Mouse (Mus musculus) kidney, adult 8-10 months (tissue): ENCODE results near the gene Creld1.

Source experiments
- DNase-seq, 2 experiments: peaks; one replicate each; pipeline ENCODE4 v3.0.0; 2022

Gene Creld1

DNA sequence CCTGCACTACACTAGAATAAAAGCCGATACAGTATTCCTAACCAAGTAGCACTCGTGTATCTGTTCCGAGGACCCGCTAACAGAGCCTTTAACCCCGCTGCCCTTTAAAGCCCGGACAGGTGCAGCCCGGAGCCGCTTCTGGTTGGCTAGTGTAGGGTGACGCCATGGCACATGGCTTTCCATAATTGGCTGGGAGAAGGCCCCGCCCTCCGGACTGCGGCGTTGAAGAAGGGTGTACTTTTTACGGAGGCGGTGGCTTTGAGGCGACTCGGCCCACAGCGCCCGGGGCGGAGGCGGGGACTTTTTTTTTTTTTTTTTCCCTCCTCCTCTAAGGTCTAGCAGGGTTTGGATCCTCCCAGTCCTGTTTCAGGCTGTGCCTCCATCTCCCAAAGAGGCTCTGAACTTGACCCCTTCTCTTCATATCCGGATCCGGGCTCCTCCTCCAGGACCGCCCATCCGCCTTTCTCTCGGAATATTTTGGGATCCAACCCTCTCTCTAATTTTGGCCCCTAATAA lies at the start of gene Creld1:
Gene Creld1 (plus strand): TSS at position 198 of the 516 bp plus-strand sequence.
- DNase-seq: peak; percentile 97 to 98

DNA sequence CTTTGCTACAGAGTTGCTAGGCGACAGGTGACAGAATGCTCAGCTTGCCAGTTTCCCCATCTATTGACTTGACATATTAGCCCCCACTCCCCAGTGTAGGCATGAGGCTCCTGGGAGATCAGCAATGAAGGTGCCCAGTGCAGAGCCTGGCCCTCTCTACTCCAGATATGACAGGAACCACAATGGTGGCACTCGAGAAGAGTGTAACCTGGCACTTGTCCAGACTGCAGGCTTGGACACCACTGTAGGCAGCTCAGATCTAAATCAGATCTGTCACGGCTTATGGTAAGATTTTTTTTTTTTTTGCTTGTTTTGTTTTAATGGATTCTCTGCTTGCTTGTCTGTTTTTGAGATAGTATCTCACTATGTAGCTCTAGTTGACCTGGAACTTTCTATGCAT lies 49.4 kb upstream of the Creld1 start:
- no peak for DNase-seq

DNA sequence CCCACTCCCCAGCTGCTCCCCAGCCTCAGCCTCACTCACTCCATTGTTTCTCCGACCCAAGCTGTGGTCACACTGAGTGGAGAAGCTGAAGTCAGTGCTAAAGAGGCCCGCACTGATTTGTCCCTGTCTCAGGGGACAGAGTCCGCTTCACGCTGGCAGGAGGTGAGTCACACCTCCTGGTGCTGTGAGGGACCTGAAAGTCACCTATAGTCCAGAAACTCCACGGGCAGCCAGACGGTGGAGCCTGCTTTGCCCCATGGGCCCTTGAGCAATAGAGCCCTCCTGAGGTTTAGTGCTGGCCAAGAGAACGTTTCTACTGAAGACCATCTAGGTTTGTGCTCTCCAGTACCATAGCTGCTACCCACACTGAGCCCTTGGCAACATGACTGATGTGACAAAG lies 48.4 kb upstream of the Creld1 start:
- DNase-seq: no peak

DNA sequence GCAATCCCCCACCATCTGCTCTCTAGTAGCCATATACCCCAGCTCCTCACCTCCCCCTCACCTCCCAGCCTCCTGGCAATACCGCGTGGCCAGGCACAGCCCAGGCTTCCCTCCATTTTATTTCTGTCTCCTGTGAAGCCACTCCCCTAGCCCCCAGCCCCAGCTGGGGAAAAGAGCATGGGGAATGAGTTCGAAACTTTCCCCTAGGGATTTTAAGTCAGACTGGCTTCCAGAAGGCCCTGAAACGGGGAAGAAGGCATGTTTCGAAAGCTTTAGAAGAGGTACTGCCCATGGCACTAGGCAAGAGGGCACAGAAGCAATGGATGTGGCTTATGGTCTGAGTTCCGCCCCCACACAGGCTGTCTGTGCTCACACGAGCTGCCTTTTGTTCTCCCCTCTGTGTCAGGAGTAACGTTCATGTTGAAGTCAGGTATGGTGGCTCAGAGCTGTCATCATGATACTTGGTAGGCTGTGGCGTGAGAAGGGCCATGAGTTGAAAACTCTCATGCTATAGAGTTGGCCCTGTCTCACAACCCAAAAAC lies 47.4 kb upstream of the Creld1 start, which contains the start of gene Cidec:
Gene Cidec (minus strand): TSS at position 97 of the 542 bp plus-strand sequence.
- DNase-seq: no peak

DNA sequence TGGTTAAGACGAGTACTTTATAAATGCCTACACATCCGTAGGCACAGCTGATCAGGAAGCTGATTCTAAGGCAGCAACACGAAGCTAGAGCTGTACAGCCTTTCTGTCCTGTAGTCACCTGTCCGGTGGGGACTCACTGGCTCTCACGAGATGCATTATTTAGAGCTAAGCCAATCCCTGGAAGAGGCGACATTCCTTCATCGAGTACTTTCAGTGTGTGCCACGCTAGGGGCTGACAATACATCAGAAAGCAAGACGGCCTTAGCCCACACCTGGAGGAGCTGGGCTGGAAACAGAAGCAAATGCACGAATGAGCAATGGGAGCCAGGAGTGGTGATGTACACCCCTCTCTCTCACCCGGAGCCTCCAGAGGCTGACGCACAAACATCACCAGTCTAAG lies 46.0 kb upstream of the Creld1 start:
- DNase-seq: no peak

DNA sequence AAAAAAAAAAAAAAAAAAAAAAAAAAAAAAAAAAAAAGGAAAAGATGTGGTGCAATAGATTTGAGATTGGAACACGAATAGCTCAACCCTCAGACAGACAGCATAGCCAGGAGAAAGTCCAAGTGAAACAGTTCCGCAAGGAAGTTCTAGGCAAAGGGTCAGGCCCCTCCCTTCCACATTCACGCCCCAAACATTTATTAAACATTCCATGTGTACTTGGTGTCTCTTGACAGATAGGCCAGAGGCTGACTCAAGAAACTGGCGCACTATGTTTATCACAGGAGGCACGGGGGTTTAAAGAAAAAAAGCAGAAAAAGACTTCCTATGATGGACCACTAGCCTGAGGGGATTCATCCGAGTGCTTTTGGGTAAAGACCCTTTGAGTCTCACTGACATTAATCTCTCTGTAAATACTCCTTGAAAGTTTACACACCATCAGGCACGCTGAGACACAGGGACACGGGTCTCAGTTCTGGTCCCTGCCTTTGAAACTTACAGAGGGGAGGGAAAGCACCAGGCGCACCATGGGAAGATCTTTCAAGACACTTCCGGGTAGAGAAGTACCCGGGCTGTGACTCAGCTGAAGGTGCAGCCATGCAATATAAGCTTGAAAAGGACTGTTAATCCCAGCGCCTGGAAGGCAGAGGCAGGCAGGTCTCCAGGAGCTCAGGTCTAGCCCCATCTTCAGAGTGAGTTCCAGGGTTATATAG lies 44.2 kb upstream of the Creld1 start:
- peak; percentile 15 to 28 for DNase-seq

DNA sequence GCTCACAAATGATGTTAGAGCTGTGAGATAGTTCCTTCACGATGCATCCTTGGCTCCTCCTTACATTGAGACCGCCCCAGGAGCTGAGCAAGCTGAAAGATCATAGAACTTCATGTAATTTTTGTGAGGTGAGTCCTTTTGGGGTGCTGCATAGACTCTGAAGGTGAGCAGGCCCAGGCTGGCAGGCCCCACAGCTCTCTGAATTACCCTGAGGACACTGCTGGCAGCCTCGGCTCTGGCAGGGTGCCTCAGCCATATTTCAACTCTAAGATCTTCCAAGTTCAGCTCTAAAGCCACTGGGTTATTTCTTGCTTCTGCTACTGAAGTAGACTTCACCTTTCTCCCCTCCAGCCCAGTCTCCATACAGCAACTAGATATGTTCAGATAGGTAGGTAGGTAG lies 42.4 kb upstream of the Creld1 start:
- no peak for DNase-seq

DNA sequence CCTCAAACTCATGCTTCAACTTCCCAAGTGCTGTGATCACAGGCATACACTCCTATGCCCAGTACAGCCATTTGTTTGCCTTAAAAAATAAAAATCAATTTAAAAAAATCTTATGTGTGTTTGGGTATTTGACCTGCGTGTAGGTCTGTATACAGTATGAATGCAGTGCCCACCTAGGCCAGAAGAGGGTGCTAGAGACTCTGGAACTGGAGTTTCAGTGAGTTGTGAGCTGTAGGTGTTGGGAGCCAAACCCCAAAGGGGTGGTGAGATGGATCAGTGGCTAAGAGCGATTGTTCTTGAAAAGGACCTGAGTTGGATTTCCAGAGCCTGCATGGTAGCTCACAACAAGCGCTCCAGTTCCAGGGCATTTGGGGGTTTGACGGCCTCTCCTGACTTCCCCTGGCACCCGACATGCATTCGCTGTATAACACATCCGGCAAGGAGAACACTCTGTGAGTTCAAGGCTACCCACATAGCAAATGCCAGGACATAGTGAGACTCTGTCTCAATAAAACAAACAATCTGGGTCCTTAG lies 41.9 kb upstream of the Creld1 start:
- DNase-seq: peak; percentile 64 to 90

DNA sequence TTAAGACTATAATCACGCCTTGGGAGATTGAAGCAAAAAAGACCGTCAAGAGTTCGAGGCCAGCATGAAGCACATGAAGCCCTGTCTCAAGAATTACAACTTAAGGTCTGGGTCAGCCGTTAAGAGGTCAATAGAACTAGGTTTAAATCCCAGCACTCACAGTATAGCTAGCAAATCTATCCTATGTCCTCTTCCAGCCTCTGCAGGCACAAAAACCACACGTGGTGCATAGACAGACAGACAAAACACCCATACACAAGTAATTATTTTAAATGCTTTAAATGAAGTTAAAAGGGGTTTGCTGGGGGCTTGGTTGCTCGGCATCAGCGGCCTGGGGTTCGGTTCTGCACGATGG lies 41.0 kb upstream of the Creld1 start:
- DNase-seq: no peak

DNA sequence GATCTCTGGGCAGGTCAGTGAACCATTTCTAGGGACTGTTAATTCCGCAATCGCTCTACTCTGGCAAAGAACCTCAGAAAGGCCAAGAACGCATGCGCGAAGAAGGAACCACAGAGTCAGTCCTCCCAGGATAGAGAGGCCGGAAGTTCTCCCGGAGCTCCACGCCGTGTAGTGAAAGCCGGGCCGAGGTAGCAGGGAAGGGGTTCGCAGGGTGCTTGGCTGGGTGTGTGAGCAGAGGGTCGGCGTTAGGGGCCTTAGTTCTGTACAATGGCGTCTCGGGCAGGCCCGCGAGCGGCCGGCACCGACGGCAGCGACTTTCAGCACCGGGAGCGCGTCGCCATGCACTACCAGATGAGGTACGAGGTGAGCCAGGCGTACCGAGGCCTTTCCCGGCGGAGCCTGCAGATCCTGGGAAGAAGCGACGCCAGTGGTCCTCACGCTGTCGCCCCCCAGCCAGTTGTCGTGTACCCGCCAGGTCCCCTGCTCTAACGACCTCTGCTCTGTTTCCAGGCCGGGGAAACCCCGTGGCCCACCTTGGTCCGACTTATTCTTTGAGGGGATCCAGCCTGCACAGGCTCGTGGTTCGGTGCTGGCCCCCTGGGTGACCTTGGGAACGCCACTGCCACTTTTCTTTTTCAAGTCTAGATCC lies 40.5 kb upstream of the Creld1 start, which contains the start of gene Jagn1:
Gene Jagn1 (plus strand): TSS at position 128 of the 649 bp plus-strand sequence.
- peak; percentile 92 to 95 for DNase-seq

DNA sequence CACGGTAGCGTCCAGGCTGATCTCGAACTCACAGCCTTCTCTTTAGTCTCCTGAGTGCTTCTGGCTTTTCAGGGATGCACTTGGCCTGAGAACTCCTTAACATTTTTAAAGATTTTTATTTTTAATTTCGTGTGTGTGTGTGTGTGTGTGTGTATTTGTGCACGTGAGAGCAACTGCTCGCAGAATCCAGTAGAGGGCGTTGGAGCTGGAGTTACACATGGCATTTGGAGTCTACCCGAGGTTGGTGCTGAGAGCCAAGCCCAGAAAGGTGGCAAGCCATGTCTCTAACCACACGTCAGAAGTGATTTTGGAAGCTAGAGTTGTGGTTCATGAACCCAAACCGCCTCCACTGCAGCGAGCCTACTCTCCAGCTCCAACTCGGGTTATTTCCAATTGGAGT lies 40.0 kb upstream of the Creld1 start:
- no peak for DNase-seq

DNA sequence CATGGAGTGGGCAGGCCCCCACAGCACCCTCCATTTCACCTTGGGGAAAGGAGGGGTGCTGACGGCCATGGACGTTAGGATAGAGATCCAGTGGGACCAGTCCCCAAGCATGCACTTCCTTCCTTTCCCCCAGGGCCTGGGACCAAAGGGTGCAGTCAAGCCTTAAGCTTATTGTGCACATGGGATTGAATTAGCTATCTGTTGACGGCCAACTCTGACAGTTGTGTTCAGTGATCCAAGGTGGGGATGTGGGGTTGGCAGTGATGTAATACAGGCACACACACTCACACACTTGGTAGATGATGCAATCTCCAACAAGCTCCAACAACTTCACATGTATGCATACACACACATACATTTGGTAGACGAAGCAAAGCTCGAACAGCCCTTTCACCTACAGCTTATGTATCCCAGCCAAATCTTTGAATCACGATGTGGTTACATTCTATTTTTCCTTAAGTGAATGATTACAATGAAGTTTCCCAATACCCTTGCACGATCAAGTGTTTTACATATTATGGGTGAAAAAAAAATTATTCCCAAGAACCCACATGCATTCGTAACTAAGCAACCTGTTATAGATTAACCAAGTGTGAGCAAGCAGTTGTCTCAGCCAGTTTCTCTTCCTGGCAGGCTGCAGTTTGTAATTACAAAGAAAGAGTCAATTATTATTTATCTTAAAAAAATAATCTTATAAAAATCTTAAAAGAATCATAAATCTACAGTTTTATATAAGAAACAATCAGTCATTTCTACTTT lies 38.7 kb upstream of the Creld1 start:
- DNase-seq: peak in 1 of 2 experiments; percentile 55

DNA sequence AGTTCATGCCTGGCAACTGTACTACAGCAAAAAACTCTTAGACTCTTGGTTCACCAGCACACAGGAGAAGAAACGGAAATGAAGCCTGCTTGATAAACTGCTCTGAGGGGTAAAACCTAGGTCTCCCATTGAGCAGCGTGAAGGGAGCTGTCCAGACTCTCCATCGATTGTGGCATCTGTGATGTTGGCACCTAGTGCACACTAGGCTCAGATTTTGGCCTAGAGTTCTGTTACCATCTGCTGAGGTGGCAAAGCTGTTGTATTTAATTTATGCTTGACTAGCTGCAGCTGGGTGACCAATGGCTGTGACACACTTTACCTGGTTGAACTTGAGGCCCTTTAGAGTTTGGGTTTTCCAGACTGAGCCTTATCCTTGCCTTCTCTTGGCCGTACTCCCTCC lies 35.5 kb upstream of the Creld1 start:
- DNase-seq: no peak

DNA sequence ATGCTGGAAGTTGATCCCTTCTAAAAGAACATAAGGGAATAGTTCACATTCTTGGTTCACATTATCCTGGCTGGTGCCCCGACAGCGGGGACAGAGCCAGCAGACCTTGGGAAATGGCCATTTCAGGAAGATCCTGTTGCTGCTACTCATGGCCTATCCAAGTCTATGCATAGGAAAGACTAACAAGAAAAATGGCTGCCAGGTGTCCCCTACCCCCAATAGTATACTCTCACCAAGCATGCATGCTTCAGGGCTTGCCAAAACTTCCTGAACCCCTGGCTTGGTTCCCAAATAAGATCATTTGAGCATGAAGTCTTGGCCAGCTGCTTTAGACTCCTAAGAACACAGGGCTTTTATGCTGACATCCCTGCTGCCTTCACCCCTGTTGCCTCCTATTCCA lies 31.3 kb upstream of the Creld1 start:
- DNase-seq: peak in 1 of 2 experiments; percentile 35

DNA sequence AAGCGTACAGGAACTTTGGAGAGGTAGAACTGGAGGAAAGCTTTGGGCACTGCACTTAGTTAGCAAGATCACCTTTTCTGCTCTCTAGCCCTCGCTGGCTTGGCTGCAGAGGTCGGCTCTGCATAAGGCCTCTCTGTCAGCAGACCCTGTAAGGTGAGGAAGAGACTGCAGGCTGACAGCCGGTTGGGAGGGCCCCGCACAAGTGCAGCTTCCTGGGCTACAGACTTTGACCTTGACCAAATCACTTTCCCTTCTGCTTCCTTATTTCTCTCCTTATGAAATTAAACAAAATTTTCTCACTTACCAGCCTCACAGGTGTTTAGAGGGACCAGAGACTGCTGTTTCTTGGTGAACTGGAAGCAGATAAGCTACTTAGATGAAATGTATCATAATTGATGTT lies 28.1 kb upstream of the Creld1 start:
- no peak for DNase-seq

DNA sequence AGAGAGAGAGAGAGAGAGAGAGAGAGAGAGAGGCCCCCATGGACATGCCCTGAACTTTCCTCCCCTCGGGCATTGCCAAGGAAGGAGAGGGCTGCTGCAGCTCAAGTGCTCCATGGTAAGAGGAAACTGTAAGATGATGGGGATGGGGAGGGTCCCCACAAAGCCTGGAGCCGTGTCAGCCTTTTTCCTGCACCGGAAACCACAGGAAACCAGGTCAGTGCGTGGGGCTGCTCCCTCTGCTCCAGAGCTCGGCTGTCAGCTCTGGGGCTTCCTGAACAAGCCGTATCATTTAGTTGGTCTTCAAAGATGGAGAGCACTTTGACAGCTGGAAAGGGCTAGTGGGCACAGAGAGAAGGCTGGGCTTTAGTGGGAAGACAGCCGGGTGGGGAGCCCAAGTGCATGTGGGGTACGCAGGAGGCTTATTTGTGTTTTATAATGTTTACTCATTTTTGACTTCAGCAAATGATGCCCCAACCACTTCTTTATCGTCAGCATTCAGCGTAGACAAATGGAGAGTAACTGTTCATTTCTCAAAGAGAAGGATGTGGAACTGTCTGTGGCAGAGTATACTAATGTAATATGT lies 25.1 kb upstream of the Creld1 start, which contains the start of gene Il17re:
Gene Il17re (plus strand): TSS at position 533 of the 583 bp plus-strand sequence.
- no peak for DNase-seq

DNA sequence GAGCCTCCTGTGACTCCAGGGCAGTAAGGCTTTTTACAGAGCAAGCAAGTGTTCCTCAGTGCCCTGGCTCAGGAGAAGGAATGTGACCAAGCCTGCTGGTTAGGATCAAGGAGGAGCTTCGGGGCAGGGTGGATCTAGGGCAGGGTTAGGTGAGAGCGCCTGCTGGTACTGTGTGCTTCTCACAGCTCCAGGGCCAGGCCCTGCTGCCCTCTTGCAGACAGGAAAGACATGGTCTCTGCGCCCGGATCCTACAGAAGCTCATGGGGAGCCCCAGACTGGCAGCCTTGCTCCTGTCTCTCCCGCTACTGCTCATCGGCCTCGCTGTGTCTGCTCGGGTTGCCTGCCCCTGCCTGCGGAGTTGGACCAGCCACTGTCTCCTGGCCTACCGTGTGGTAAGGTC lies 24.5 kb upstream of the Creld1 start:
- peak; percentile 44 to 63 for DNase-seq

DNA sequence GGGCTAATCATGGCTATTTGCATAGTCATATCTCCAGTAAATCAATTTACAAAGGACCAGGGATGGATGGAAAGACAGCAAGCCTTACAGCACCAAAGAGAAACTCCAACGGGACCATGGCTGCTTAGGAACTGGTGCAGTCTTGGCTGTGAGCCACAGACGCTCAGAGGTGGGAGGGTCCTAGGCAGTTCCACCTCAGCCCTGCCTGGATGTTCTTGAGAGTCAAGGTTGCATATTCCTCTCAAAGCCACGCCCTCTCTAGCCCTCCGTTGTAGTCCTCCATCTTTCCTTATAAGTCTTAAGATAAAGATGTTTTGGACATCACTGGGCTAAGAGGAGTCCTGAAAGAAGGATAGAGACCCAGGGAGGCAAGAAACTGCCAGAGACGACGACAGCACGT lies 19.1 kb upstream of the Creld1 start:
- DNase-seq: no peak

DNA sequence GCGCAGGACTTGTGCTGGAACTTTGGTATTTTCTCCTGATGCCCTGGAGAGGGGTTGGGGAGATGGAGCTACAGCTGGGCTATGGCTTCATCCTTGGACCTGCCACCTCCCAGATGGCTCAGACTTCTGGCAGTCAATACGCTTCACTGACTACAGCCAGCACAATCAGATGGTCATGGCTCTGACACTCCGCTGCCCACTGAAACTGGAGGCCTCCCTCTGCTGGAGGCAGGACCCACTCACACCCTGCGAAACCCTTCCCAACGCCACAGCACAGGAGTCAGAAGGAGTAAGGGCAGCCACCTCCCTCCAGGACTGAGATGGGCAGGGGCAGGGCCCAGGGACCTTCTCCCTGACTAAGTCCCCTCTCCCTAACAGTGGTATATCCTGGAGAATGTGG lies 17.5 kb upstream of the Creld1 start:
- DNase-seq: no peak

DNA sequence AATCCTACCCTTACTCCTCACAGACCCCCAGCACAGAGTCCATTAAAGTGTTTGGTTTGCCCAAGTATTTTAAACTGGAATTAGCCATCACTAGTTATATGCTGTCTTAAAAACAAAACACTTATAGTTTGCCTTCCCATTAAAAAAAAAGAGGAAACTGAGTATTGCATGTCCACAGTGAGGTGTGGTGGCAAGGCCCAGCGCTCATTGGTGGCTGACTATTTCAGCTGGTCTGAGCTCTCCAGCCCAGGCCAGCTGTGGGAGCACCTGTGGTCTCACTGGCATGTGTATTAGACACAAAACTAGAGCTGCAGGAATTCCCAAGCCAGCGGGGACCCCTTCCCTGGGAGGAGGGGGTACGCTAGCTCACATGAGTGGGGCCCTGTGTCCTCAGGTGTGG lies 14.6 kb upstream of the Creld1 start:
- no peak for DNase-seq

DNA sequence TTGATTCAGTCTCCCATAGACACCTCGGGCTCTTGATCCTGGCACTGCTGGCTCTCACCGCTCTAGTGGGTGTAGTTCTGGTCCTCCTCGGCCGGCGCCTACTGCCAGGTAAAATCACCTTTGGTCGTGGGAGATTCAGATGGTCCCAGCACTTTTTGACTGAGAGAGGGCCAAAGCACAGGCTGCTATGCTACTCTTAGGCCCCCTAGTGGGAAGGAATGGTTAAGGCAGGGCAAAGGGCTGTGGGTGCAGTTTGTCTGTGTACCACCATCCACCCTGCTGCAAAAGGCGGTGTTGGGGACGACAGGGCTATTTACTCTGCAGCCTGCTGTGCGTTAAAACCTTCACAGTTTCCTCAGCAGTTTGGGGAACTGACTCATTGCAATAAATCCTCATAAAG lies 14.1 kb upstream of the Creld1 start:
- peak; percentile 74 to 83 for DNase-seq

DNA sequence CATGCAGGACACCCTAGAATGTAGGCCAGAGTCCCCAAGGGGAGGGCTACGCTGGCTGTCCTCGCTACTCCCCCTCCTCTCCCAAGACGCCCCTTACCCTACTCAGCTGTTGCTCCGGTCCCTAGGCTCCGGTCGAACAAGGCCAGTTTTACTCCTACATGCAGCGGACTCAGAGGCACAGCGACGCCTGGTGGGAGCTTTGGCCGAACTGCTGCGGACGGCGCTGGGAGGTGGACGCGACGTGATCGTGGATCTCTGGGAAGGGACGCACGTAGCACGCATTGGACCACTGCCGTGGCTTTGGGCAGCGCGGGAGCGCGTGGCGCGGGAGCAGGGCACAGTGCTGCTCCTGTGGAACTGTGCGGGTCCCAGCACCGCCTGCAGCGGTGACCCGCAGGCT lies 13.7 kb upstream of the Creld1 start:
- peak; percentile 67 to 80 for DNase-seq
